Mouse (Mus musculus) kidney, postnatal 4 days (tissue): ENCODE measurements at regions not wholly inside any gene's neighbourhood (a gene's known extent, or its start where the extent isn't known, plus 50 kb on each side); places are given as distances from the start of the nearest gene placed in this dataset.

Experiments
- DNase-seq, 2 experiments: peaks; one replicate each; pipeline ENCODE4 v3.0.0; 2021; ENCODE audit warnings: mixed read lengths in 2 of 2

GRCm38 (mm10) chr5:16681055-16681454 is 110.6 kb upstream of the Gm28710 start:
- DNase-seq: no peak

- DNase-seq: peak in 1 of 2 experiments; percentile 8
Measured at GRCm38 (mm10) chr5:16684079-16684478, 107.5 kb upstream of the Gm28710 start.

GRCm38 (mm10) chr5:16699260-16699659 is 92.3 kb upstream of the Gm28710 start:
- no peak for DNase-seq

GRCm38 (mm10) chr5:16700546-16700945 is 91.1 kb upstream of the Gm28710 start:
- DNase-seq: no peak

GRCm38 (mm10) chr5:16702675-16703074 is 88.9 kb upstream of the Gm28710 start:
- DNase-seq: no peak

GRCm38 (mm10) chr5:16715863-16716262 is 75.7 kb upstream of the Gm28710 start:
- no peak for DNase-seq

GRCm38 (mm10) chr5:16716391-16716790 is 75.2 kb upstream of the Gm28710 start:
- no peak for DNase-seq

GRCm38 (mm10) chr5:16724820-16725219 is 66.8 kb upstream of the Gm28710 start:
- DNase-seq: no peak
